ENCODE assay signal across 9 mouse cellular contexts in the genomic region with DNA sequence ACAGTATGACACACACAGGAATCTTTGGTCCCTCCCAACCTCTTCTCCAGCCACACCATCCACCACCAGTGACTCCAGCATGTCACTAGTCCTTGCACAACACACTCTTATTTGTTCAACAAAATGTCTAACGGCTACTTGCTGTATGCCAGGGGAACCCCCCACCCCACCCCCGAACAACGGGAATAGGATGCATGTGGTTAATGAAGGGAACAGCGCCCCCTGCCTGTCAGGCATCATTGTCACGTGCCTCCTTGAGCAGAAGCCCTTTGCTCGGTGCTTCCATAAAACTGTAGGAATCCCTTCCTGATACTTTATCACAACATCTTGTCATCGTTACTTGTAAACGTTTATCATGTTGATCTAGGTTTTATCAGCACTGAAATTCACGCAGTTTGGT. TPM values are rescaled to one million over a fixed set of nuclear protein-coding genes. Genes with fewer than 3 reads are reported as not detected.
DNase-seq lines count a peak whose midpoint lies in the region; ATAC-seq and TF ChIP-seq lines count a peak whose summit lies in the region.
"Had no signal": no experiment of that assay in that cellular context is flagged by ENCODE, and none has a peak within 500 bp of the region (broad histone marks: within the 10 kb centered on the region; RNA-seq: fewer than 3 reads in every experiment).

No protein-coding gene starts in this region.

- no peak overlapping the region for H3K4me2 ChIP-seq in stomach, postnatal 0 days (replicated peaks; ENCODE audit: low read depth)
- H3K4me2 ChIP-seq in forebrain, embryonic 15.5 days (replicated peaks): no peak overlapping the region
- no peak overlapping the region for H3K4me2 ChIP-seq in hindbrain, embryonic 13.5 days

- H3K27me3 ChIP-seq in stomach, postnatal 0 days (ENCODE audit: control insufficient read depth, insufficient read depth, low read length): no peaks in the 10 kb centered on the region
- H3K27me3 ChIP-seq in forebrain, embryonic 15.5 days: no peaks in the 10 kb centered on the region
- peaks cover 4% of the 10 kb centered on the region; the same call in 1 of the 2 replicates for H3K27me3 ChIP-seq in hindbrain, embryonic 13.5 days

- DNase-seq in gastrocnemius, adult 2 months: peak; percentile 24
- no peak for DNase-seq in gastrocnemius, adult 18-20 months (ENCODE audit: low spot score)
- DNase-seq in right cerebral cortex, postnatal 14 days: peak; percentile 60
- DNase-seq in right cerebral cortex, adult 2 months (ENCODE audit: low spot score in 2 of 2): no peak
- peak; percentile 23 for DNase-seq in stomach, postnatal 0 days (ENCODE audit: low spot score)

- TF ChIP-seq EP300 in stomach, postnatal 0 days (optimal IDR thresholded peaks at IDR 0.05): no peak

- WGBS in stomach, postnatal 0 days: 42% methylated on average over 9 of the region's 9 CpGs
- 67% methylated on average over 9 of the region's 9 CpGs for WGBS in forebrain, embryonic 15.5 days
- 66% methylated on average over 9 of the region's 9 CpGs for WGBS in hindbrain, embryonic 13.5 days

- ATAC-seq in erythroid progenitor cell, adult 5-6 weeks (replicated peaks; ENCODE audit: low FRiP score, poor library complexity, severe bottlenecking): peak; percentile 73
- ATAC-seq in stomach, postnatal 0 days (ENCODE audit: low FRiP score, low TSS enrichment): no peak
- no peak for ATAC-seq in forebrain, embryonic 15.5 days (replicated peaks)
- ATAC-seq in hindbrain, embryonic 13.5 days (ENCODE audit: low FRiP score): no peak

- H3K4me3 ChIP-seq in gastrocnemius, adult 2 months: no peak overlapping the region
- no peak overlapping the region for H3K4me3 ChIP-seq in stomach, postnatal 0 days (ENCODE audit: low read depth, low read length)
- H3K4me3 ChIP-seq in forebrain, embryonic 15.5 days: no peak overlapping the region
- no peak overlapping the region for H3K4me3 ChIP-seq in hindbrain, embryonic 13.5 days

- H3K9ac ChIP-seq in stomach, postnatal 0 days (ENCODE audit: low read length): no peak overlapping the region
- no peak overlapping the region for H3K9ac ChIP-seq in forebrain, embryonic 15.5 days (replicated peaks)
- no peak overlapping the region for H3K9ac ChIP-seq in hindbrain, embryonic 13.5 days

- H3K9me3 ChIP-seq in stomach, postnatal 0 days (ENCODE audit: control insufficient read depth, low read length): no peaks in the 10 kb centered on the region
- no peaks in the 10 kb centered on the region for H3K9me3 ChIP-seq in forebrain, embryonic 15.5 days
- no peaks in the 10 kb centered on the region for H3K9me3 ChIP-seq in hindbrain, embryonic 13.5 days

- TF ChIP-seq CTCF in gastrocnemius, adult 2 months (IDR thresholded peaks at IDR 0.05): peak; percentile 38
- TF ChIP-seq CTCF in stomach, postnatal 0 days (IDR thresholded peaks at IDR 0.05; ENCODE audit: low read depth): peak; percentile 63

- intact Hi-C loops in gastrocnemius, adult 2 months (cut with DNase I): no loop called here

- H3K27ac ChIP-seq in gastrocnemius, adult 2 months: no peak overlapping the region
- H3K27ac ChIP-seq in stomach, postnatal 0 days (replicated peaks): no peak overlapping the region
- no peak overlapping the region for H3K27ac ChIP-seq in forebrain, embryonic 15.5 days (replicated peaks)
- no peak overlapping the region for H3K27ac ChIP-seq in hindbrain, embryonic 13.5 days

- H3K4me1 ChIP-seq in stomach, postnatal 0 days (replicated peaks; ENCODE audit: control insufficient read depth, insufficient read depth): no peaks in the 10 kb centered on the region
- H3K4me1 ChIP-seq in forebrain, embryonic 15.5 days: no peaks in the 10 kb centered on the region
- no peaks in the 10 kb centered on the region for H3K4me1 ChIP-seq in hindbrain, embryonic 13.5 days (replicated peaks)

- H3K36me3 ChIP-seq in stomach, postnatal 0 days (ENCODE audit: control insufficient read depth, insufficient read depth, low read length): no peaks in the 10 kb centered on the region
- no peaks in the 10 kb centered on the region for H3K36me3 ChIP-seq in forebrain, embryonic 15.5 days
- H3K36me3 ChIP-seq in hindbrain, embryonic 13.5 days: no peaks in the 10 kb centered on the region

RNA-seq across cellular contexts. Expression of gene Phf24, which starts 14.3 kb away (rescaled TPM):
- 1 to 10 TPM in 1 of 2 experiments, under 1 TPM in 1; 0.41 to 1.3 TPM for total RNA-seq in gastrocnemius, adult 2 months (2021)
- total RNA-seq in gastrocnemius, adult 18-20 months (2021): under 1 TPM; 0.26 to 0.66 TPM
- total RNA-seq in erythroid progenitor cell, adult 5-6 weeks (2015; ENCODE audit: low replicate concordance): not detected in 2 replicates
- total RNA-seq in erythroid progenitor cell, adult 5-6 weeks (2017; ENCODE audit: low replicate concordance): under 0.01 TPM in 1 of 2 replicates, not detected in the other
- 6.1 and 6.5 TPM in 2 replicates for polyA plus RNA-seq in stomach, postnatal 0 days (2015; fragmentation: Nextera tagmentation; extraction: Ambion mirVana)
- 20.5 and 22.2 TPM in 2 replicates for polyA plus RNA-seq in forebrain, embryonic 15.5 days (2015; fragmentation: Nextera tagmentation; extraction: Ambion mirVana)
- 21.7 and 23.0 TPM in 2 replicates for polyA plus RNA-seq in hindbrain, embryonic 13.5 days (2015; fragmentation: Nextera tagmentation; extraction: Ambion mirVana)
- total RNA-seq: neutrophil, adult 5-6 weeks had no signal

RNA-seq across cellular contexts. Expression of gene Fam205c, which starts 28.1 kb away (rescaled TPM):
- under 1 TPM; 0.38 to 0.89 TPM for total RNA-seq in gastrocnemius, adult 2 months (2021)
- total RNA-seq in gastrocnemius, adult 18-20 months (2021): 1 to 10 TPM; 1.1 to 1.2 TPM
- not detected in 2 replicates for total RNA-seq in erythroid progenitor cell, adult 5-6 weeks (2015; ENCODE audit: low replicate concordance)
- not detected in 2 replicates for total RNA-seq in erythroid progenitor cell, adult 5-6 weeks (2017; ENCODE audit: low replicate concordance)
- 0.11 TPM in 2 replicates for polyA plus RNA-seq in stomach, postnatal 0 days (2015; fragmentation: Nextera tagmentation; extraction: Ambion mirVana)
- 1.6 and 1.8 TPM in 2 replicates for polyA plus RNA-seq in forebrain, embryonic 15.5 days (2015; fragmentation: Nextera tagmentation; extraction: Ambion mirVana)
- polyA plus RNA-seq in hindbrain, embryonic 13.5 days (2015; fragmentation: Nextera tagmentation; extraction: Ambion mirVana): 1.7 and 2.3 TPM in 2 replicates
- total RNA-seq: neutrophil, adult 5-6 weeks had no signal

RNA-seq across cellular contexts. Expression of gene Gm12394, which starts 45.6 kb away (rescaled TPM):
- not detected for total RNA-seq in gastrocnemius, adult 2 months (2021)
- total RNA-seq in gastrocnemius, adult 18-20 months (2021): under 1 TPM in 1 of 2 experiments, not detected in 1; 0.07 TPM
- not detected in 2 replicates for total RNA-seq in erythroid progenitor cell, adult 5-6 weeks (2015; ENCODE audit: low replicate concordance)
- total RNA-seq in erythroid progenitor cell, adult 5-6 weeks (2017; ENCODE audit: low replicate concordance): not detected in 2 replicates
- 0.07 and 0.12 TPM in 2 replicates for polyA plus RNA-seq in stomach, postnatal 0 days (2015; fragmentation: Nextera tagmentation; extraction: Ambion mirVana)
- polyA plus RNA-seq in forebrain, embryonic 15.5 days (2015; fragmentation: Nextera tagmentation; extraction: Ambion mirVana): 0.41 and 0.51 TPM in 2 replicates
- polyA plus RNA-seq in hindbrain, embryonic 13.5 days (2015; fragmentation: Nextera tagmentation; extraction: Ambion mirVana): 0.36 and 0.69 TPM in 2 replicates
- total RNA-seq: neutrophil, adult 5-6 weeks had no signal

RNA-seq across cellular contexts. Expression of gene Dnajb5, which starts 47.4 kb away (rescaled TPM):
- total RNA-seq in gastrocnemius, adult 2 months (2021): 100 to 1,000 TPM; 178 to 216 TPM
- 100 to 1,000 TPM; 198 to 225 TPM for total RNA-seq in gastrocnemius, adult 18-20 months (2021)
- 2.1 TPM in 1 of 2 replicates, not detected in the other for total RNA-seq in erythroid progenitor cell, adult 5-6 weeks (2015; ENCODE audit: low replicate concordance)
- total RNA-seq in erythroid progenitor cell, adult 5-6 weeks (2017; ENCODE audit: low replicate concordance): 0.51 and 2.0 TPM in 2 replicates
- 9.0 and 9.4 TPM in 2 replicates for polyA plus RNA-seq in stomach, postnatal 0 days (2015; fragmentation: Nextera tagmentation; extraction: Ambion mirVana)
- polyA plus RNA-seq in forebrain, embryonic 15.5 days (2015; fragmentation: Nextera tagmentation; extraction: Ambion mirVana): 49.3 and 55.1 TPM in 2 replicates
- polyA plus RNA-seq in hindbrain, embryonic 13.5 days (2015; fragmentation: Nextera tagmentation; extraction: Ambion mirVana): 51.0 and 51.2 TPM in 2 replicates

RNA-seq across cellular contexts. Expression of gene Fam205a1, which starts 48.5 kb away (rescaled TPM):
- total RNA-seq in gastrocnemius, adult 2 months (2021): not detected
- total RNA-seq in gastrocnemius, adult 18-20 months (2021): not detected
- total RNA-seq in erythroid progenitor cell, adult 5-6 weeks (2015; ENCODE audit: low replicate concordance): 0.36 and 0.84 TPM in 2 replicates
- total RNA-seq in erythroid progenitor cell, adult 5-6 weeks (2017; ENCODE audit: low replicate concordance): not detected in 2 replicates
- not detected in 2 replicates for polyA plus RNA-seq in stomach, postnatal 0 days (2015; fragmentation: Nextera tagmentation; extraction: Ambion mirVana)
- 0.05 TPM in 1 of 2 replicates, not detected in the other for polyA plus RNA-seq in forebrain, embryonic 15.5 days (2015; fragmentation: Nextera tagmentation; extraction: Ambion mirVana)
- 0.05 TPM in 1 of 2 replicates, not detected in the other for polyA plus RNA-seq in hindbrain, embryonic 13.5 days (2015; fragmentation: Nextera tagmentation; extraction: Ambion mirVana)
- total RNA-seq: neutrophil, adult 5-6 weeks had no signal

Comparison
In these comparisons a context has a peak if more than half of its experiments do, and no peak if none do; other contexts are left out.
1. DNase-seq: peak in gastrocnemius, adult 2 months (single experiment), right cerebral cortex, postnatal 14 days (single experiment) and stomach, postnatal 0 days (single experiment); none in gastrocnemius, adult 18-20 months (single experiment) and right cerebral cortex, adult 2 months (0 of 2).